Mouse (Mus musculus): ENCODE measurements at regions not wholly inside any gene's neighbourhood (a gene's known extent, or its start where the extent isn't known, plus 50 kb on each side); places are given as distances from the start of the nearest gene placed in this dataset.

GRCm38 (mm10) chr15:52783940-52784339 lies 1100.8 kb upstream of the Gm7489 start:
- DNase-seq, result no peak

DNA sequence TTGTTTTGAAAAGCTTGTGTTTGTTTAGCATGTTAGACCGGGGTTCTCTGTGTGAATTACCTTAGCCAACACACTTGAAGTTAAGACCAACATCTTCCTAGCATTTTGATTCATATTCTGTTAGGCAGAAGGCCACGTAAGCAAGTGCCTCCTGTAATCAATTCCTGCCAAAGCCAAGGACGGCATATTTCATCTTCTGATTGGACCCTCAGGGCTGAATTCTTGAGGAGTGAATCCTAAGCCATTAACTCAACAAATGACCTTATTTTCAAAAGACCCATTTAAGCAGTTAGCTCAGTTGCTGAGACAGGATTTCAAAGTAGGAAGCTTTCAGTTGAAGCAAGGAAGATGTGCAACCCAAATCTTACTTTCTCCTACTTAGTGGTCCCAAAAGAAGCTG lies 1099.5 kb upstream of the Gm7489 start:
- no peak for DNase-seq

DNA sequence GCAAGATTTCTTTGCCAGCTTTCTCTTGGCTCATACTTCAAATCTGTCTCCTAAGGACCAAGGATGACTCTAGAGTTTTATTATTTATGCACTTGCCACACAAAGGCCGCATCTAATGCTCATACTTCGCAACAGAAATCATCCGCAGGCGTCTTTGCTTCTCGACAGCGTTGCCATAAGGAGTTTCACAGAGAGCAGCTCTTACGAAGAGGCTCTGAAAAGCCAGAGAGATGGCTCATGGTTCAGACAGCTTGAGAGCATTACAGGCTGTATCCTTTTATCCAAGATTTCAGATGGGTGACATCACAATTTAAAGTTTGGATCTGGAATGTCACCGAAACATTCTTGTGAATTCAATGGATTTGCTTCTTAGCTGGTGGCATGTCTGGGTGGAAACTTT lies 1098.7 kb upstream of the Gm7489 start:
- DNase-seq, result no peak

GRCm38 (mm10) chr15:52805479-52806199 lies 1079.1 kb upstream of the Gm7489 start:
- no peak for DNase-seq

GRCm38 (mm10) chr15:52808622-52809021 lies 1076.1 kb upstream of the Gm7489 start:
- peak; percentile 56 to 60 for DNase-seq

DNA sequence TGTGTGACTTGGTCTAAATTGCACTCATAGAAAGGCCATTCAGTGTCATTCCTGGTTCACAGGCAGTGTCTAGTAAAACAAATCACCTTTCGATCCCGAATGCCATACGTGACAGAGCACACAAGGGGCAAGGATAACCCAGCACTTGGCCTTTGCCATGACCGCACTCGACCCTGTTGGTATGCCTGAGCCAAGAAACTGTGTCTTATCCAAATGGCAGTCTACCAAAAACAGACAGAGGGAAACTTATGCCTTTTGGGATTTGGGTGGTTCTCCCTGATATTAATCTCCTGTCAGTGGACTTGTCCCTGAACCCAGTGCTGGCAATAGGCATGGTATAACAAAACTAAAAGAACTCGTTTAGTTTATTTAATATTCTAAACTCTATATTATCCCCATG lies 1063.9 kb upstream of the Gm7489 start:
- DNase-seq, result no peak

DNA sequence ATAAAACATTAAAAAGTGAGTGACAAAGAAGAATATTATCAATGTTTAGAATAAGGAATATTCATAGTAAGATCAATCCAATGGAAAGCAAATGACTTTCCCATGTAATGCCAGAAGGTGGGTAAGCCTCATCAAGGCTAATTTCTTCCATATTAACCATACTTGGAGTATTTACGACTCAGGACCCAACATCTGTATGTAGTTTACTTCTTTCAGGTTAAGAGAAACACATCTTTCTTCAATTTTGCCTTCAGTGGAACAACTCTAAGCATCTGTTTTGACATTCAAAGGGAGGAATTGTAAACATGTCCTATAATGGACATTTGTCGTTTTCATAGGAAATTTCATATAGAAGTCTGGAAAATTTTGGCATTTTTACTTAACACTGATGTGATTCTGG lies 1047.8 kb upstream of the Gm7489 start:
- no peak for DNase-seq

- no peak for DNase-seq
Measured at GRCm38 (mm10) chr15:52848132-52848531, 1036.6 kb upstream of the Gm7489 start.

- no peak for DNase-seq
Measured at GRCm38 (mm10) chr15:52858682-52859081, 1026.0 kb upstream of the Gm7489 start.

- DNase-seq, result no peak
Measured at GRCm38 (mm10) chr15:52863494-52863893, 1021.2 kb upstream of the Gm7489 start.

GRCm38 (mm10) chr15:52892244-52892950 lies 992.3 kb upstream of the Gm7489 start:
- peak; percentile 41 to 64 for DNase-seq

- DNase-seq, result peak; percentile 56 to 72
Measured at GRCm38 (mm10) chr15:52898107-52898506, 986.6 kb upstream of the Gm7489 start.

- DNase-seq, result no peak
Measured at GRCm38 (mm10) chr15:52899403-52899802, 985.3 kb upstream of the Gm7489 start.

GRCm38 (mm10) chr15:52899822-52900221 lies 984.9 kb upstream of the Gm7489 start:
- DNase-seq, result no peak

DNA sequence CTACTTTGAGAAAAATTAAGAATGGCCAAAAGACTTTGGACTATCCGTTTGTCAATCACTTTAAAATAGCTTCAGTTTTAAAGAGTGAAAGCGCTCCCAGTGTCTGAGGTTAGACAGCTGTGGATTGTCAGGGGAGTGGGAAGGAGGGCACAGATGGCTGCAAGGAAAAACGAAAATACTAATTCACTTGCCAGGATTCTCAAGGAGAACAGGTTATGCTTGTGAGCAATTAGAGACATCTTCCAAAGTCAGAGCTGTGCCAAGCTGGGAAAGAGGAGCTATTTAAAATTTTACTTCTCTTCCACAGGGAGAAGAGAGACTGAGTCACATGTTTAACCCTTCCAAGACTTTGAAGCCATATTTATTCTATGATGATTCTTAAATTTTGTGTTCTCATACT lies 979.5 kb upstream of the Gm7489 start:
- DNase-seq, result no peak

DNA sequence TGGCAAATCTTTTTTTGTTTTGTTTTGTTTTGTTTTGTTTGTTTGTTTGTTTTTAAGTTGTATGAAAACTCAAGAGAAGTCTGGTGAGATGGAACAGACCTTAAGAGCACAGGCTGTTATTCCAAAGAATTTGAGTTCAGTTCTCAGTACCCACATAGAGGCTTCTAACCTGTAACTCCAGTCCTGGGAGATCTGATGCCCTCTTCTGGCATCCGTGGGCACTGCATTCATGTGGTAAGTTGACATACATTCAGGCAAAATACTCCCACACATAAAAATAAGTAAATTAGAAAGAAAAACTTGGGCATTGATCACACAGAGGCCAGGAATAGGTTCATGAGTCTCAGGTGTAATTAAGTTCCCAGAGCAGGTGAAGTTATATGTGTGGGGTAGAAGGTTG lies 977.5 kb upstream of the Gm7489 start:
- DNase-seq, result no peak

DNA sequence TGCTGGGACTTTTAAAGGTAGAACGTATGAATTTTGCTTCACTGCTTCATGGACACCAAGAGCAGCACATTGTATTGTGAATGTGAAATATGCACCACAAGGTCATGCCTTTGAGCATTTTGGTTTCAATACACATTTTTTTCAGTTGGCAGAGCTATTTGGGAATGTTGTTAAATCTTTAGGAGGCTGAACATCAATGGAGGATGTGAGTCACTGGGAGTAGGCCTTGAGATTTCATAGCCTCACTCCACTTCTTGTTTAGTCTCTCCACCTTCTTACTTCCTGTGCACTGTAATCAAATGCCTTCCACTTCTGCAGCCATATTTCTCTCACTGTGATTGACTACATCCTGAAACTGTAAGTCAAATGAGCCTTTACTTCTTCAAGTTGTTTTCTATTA lies 962.4 kb upstream of the Gm7489 start:
- DNase-seq, result no peak

DNA sequence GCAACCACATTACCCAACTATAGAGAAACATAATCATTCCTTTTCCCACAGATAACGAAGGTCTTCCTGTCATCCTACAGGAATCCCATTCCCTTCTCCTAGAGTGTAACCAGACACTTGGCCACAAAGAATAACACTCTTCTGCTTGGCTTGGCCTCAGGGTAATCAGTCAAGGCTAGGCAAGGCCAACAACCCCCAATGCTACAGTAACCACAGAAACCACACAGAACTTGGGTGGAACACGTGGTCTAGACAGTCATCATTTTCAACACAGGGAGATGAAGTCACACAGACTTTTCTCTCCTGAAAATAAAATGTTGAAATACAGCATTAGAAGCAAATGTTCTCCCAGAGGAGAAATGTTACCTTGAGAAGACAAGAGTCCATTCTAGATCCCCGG lies 956.3 kb upstream of the Gm7489 start:
- DNase-seq, result no peak

DNA sequence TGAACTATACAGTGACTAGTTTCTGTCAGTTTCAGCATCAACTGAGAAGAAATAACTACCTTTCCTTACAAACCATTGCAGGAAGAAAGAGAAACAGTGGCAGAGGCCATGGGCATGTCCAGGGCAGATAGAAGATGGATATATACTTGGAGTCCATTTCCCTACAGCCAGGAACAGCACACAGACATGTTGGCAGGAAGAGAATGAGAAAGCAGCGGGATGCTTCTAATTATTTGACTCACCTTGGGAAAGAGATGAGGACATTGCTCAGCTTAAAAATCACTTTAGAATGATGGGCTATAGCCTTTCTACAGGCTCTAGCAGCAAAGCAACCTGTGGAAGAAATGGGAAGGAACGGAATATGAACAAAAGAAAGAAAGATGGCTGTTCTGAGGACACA lies 947.6 kb upstream of the Gm7489 start:
- DNase-seq, result peak in 1 of 2 experiments; percentile 45

DNA sequence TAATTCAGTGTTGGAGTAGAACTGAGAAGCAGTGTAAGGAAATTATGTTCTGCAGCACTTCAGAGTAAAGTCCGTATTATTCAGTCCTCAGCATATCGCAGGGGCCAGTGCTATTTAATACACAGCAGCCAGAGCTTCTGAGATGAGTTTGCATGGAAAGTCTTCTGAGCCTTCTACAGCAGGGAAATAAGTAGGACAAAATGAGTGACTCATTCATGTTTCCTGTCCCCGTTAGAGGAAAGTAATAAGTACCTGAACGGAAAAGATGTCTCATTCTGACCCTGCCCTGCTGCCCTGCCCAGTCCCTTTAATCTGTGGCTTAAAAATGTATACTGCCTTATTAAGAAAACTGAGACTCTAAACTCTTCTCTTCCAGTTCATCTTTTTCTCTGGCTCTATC lies 940.1 kb upstream of the Gm7489 start:
- DNase-seq, result no peak

DNA sequence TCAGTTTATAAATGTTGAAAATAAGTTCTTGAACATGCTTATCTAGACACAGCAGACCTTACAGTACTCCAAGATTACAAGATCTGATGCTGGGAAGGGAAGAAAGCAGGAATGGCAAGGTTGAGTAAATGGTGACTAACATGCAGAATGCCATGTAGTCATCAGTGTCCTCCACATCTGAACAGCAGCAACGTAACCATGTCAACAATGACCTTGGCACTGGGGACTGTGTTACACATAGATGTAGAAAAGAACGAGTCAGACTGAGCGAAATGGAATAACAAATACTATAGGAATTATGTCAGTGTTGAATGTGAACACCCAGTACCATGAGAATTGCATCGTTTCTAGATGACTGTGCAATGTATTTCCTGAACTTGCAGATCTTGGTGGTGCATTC lies 936.5 kb upstream of the Gm7489 start:
- DNase-seq, result no peak

GRCm38 (mm10) chr15:52953480-52953879 lies 931.2 kb upstream of the Gm7489 start:
- no peak for DNase-seq

DNA sequence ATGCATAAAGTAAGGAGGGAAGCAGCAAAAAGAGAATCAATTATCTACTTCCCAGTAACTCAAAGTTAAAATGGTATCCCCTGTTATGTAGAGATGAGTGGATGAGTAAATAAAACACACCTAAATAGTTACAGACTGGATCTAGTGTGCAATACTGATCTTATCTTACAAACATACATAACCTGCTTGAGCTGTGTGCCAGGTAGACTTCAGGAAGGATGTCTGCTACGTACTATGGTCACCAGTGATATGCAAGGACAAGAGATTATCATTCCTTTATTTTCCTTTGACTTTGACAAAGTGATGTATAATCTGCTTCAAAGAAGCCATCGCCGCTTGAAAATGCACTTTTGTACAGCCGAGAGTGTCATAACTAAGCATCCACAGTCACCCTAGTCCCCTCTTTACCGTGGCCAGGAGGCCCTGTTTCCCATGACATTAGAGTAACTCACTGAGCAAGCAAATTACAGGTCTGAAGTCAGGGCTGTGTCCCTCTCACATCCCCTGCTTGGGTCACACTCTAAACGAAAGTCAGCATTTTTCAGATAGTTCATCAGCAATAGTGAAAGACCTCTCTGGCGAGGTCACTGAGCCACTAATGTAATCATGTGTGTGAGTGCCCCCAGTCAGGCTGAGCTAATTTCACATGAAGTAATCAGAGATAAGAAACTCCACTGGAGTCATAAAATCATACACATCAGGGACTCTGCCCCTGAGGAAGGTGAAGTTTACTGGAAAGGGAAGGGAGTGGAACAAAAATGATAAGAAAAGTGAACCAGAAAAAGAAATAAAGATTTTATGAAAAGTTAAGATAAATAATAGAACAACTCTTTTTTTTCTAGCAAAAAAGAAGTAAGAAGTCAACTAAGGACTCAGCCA lies 929.8 kb upstream of the Gm7489 start:
- no peak for DNase-seq

- no peak for DNase-seq
Measured at GRCm38 (mm10) chr15:52959711-52960110, 925.0 kb upstream of the Gm7489 start.

All from cerebellum, postnatal 14 days (tissue).